Mouse (Mus musculus) heart, embryonic 16.5 days (tissue): ENCODE data around the gene Olfr553. TPM values are rescaled to one million over a fixed set of nuclear protein-coding genes. Genes with fewer than 3 reads are reported as not detected.

Source experiments
- polyA plus RNA-seq: library from polyadenylated mRNA; unstranded; fragments of >200 nt; fragmentation: Nextera tagmentation; extraction: Ambion mirVana; gene quantifications from 2 replicates; pipeline ENCODE4 v1.2.1, GENCODE M21; 2015

Olfr553 gene
- polyA plus RNA-seq, 1 experiment from 2014 or later, result not detected

Other genes starting within 250 kb of the Olfr553 start
- gene Rrm1, start 176.5 kb downstream of the Olfr553 start, polyA plus RNA-seq, result 131 and 138 TPM in 2 replicates
- 0.12 and 0.17 TPM in 2 replicates for gene Olfr543, start 136.5 kb downstream of the Olfr553 start, polyA plus RNA-seq
- gene Olfr544, start 129.9 kb downstream of the Olfr553 start, polyA plus RNA-seq, result 0.04 TPM in 1 of 2 replicates, not detected in the other
- gene Olfr545, start 118.6 kb downstream of the Olfr553 start, polyA plus RNA-seq, result not detected in 2 replicates
- gene Olfr547, start 83.5 kb downstream of the Olfr553 start, polyA plus RNA-seq, result not detected in 2 replicates
- not detected in 2 replicates for gene Olfr548-ps1, start 77.3 kb downstream of the Olfr553 start, polyA plus RNA-seq
- gene Olfr549, start 68.3 kb downstream of the Olfr553 start, polyA plus RNA-seq, result not detected in 2 replicates
- gene Trim21, start 52.7 kb downstream of the Olfr553 start, polyA plus RNA-seq, result 0.80 and 0.82 TPM in 2 replicates
- not detected in 2 replicates for gene Olfr550, start 46.8 kb downstream of the Olfr553 start, polyA plus RNA-seq
- not detected in 2 replicates for gene Olfr551, start 26.3 kb downstream of the Olfr553 start, polyA plus RNA-seq
- not detected in 2 replicates for gene Olfr552, start 20.4 kb downstream of the Olfr553 start, polyA plus RNA-seq
- not detected in 2 replicates for gene Olfr554, start 20.2 kb upstream of the Olfr553 start, polyA plus RNA-seq
- gene Olfr555, start 40.6 kb upstream of the Olfr553 start, polyA plus RNA-seq, result not detected in 2 replicates
- not detected in 2 replicates for gene Olfr556, start 46.7 kb upstream of the Olfr553 start, polyA plus RNA-seq
- 12.3 and 12.4 TPM in 2 replicates for gene Trim68, start 69.1 kb upstream of the Olfr553 start, polyA plus RNA-seq
- gene Olfr557, start 77.7 kb upstream of the Olfr553 start, polyA plus RNA-seq, result not detected in 2 replicates
- gene Olfr558, start 84.0 kb upstream of the Olfr553 start, polyA plus RNA-seq, result 1.3 and 1.5 TPM in 2 replicates
- gene Olfr33, start 100.9 kb upstream of the Olfr553 start, polyA plus RNA-seq, result not detected in 2 replicates
- not detected in 2 replicates for gene Olfr559, start 109.3 kb upstream of the Olfr553 start, polyA plus RNA-seq
- 0.07 TPM in 1 of 2 replicates, not detected in the other for gene Olfr560, start 141.1 kb upstream of the Olfr553 start, polyA plus RNA-seq
- gene Olfr78, start 141.3 kb upstream of the Olfr553 start, polyA plus RNA-seq, result 0.14 and 0.39 TPM in 2 replicates
- not detected in 2 replicates for gene Olfr561, start 153.0 kb upstream of the Olfr553 start, polyA plus RNA-seq
- not detected in 2 replicates for gene Olfr564, start 185.3 kb upstream of the Olfr553 start, polyA plus RNA-seq
- not detected in 2 replicates for gene Olfr566, start 240.5 kb upstream of the Olfr553 start, polyA plus RNA-seq